In the genomic region with DNA sequence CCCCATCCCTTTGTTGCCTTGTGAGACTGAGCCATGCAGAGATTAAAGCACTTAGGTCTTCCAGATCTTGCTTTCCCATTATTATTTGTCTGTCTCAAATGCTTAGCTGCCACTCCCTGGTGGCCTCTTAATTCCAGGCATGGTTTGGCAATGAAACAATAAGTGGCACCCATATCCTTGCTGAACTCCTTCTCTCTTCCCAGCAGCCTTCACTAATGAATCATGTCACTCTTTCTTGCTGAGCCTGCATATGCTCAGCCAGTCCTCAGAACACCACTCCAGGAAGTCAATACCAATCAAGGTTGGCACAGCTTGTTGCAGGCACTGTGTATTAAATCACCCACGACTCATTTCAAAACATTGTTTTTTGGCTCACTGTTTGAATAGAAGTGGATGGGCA, we compare ENCODE assay signal across 22 mouse cellular contexts.
DNase-seq lines count a peak whose midpoint lies in the region; ATAC-seq lines count a peak whose summit lies in the region.
"Had no signal": no experiment of that assay in that cellular context is flagged by ENCODE, and none has a peak within 500 bp of the region (broad histone marks: within the 10 kb centered on the region; RNA-seq: fewer than 3 reads in every experiment).

No protein-coding gene starts in this region.

- H3K4me2 ChIP-seq in forebrain, embryonic 14.5 days (ENCODE audit: low read length), result no peak overlapping the region
- H3K4me2 ChIP-seq in neural tube, embryonic 11.5 days (ENCODE audit: low read depth), result no peak overlapping the region
- H3K4me2 ChIP-seq in forebrain, embryonic 16.5 days (ENCODE audit: low read length), result no peak overlapping the region
- H3K4me2 ChIP-seq: heart, embryonic 11.5 days; intestine, embryonic 15.5 days; liver, embryonic 11.5 days; lung, embryonic 15.5 days; stomach, embryonic 15.5 days had no signal

- DNase-seq in forebrain, embryonic 14.5 days (ENCODE audit: low spot score), result peak; percentile 43
- no peak for DNase-seq in forebrain, embryonic 10.5 days (ENCODE audit: extremely low spot score, low spot score)
- no peak for DNase-seq in neural tube, embryonic 11.5 days (ENCODE audit: low spot score)
- DNase-seq in neural tube, embryonic 10.5 days (ENCODE audit: extremely low spot score, low spot score), result no peak
- peak; percentile 59 for DNase-seq in retina, postnatal 1 day
- no peak for DNase-seq in layer of hippocampus, adult 9-10 months (ENCODE audit: low spot score)
- no peak for DNase-seq in urinary bladder, postnatal 4 days (ENCODE audit: low spot score in 2 of 2)
- DNase-seq: adrenal gland, adult 2 months; B cell, adult 2 months; cerebellum, adult 11 months; cerebellum, postnatal 25 days; gastrocnemius, postnatal 36 days; spleen, adult 18-20 months; thymus, adult 2 months had no signal

- no peaks in the 10 kb centered on the region for H3K4me1 ChIP-seq in forebrain, embryonic 14.5 days (ENCODE audit: control insufficient read depth, insufficient read depth, low read length)
- no peaks in the 10 kb centered on the region for H3K4me1 ChIP-seq in forebrain, embryonic 10.5 days
- H3K4me1 ChIP-seq in neural tube, embryonic 11.5 days (ENCODE audit: control insufficient read depth, insufficient read depth, low read length), result no peaks in the 10 kb centered on the region
- H3K4me1 ChIP-seq in forebrain, embryonic 16.5 days (replicated peaks; ENCODE audit: control insufficient read depth, insufficient read depth, low read length), result 0 out of 2 replicates have a peak, but pooled peaks cover 2% of the 10 kb centered on the region
- H3K4me1 ChIP-seq: intestine, embryonic 15.5 days; limb, embryonic 10.5 days; lung, embryonic 15.5 days; stomach, embryonic 15.5 days had no signal

- H3K36me3 ChIP-seq in forebrain, embryonic 14.5 days (ENCODE audit: control insufficient read depth, insufficient read depth, low read length), result no peaks in the 10 kb centered on the region
- H3K36me3 ChIP-seq in forebrain, embryonic 10.5 days (replicated peaks), result no peaks in the 10 kb centered on the region
- H3K36me3 ChIP-seq in neural tube, embryonic 11.5 days (ENCODE audit: control insufficient read depth, insufficient read depth, low read length), result no peaks in the 10 kb centered on the region
- H3K36me3 ChIP-seq in forebrain, embryonic 16.5 days (ENCODE audit: control insufficient read depth, insufficient read depth), result no peaks in the 10 kb centered on the region
- H3K36me3 ChIP-seq: intestine, embryonic 15.5 days; limb, embryonic 10.5 days; lung, embryonic 15.5 days; stomach, embryonic 15.5 days had no signal

- no peak overlapping the region for H3K27ac ChIP-seq in forebrain, embryonic 14.5 days (ENCODE audit: low read depth, low read length)
- no peak overlapping the region for H3K27ac ChIP-seq in forebrain, embryonic 10.5 days
- H3K27ac ChIP-seq in neural tube, embryonic 11.5 days (ENCODE audit: low read depth, low read length), result no peak overlapping the region
- no peak overlapping the region for H3K27ac ChIP-seq in forebrain, embryonic 16.5 days (ENCODE audit: low read length)
- H3K27ac ChIP-seq: intestine, embryonic 15.5 days; limb, embryonic 10.5 days; lung, embryonic 15.5 days; stomach, embryonic 15.5 days had no signal

- H3K4me3 ChIP-seq in forebrain, embryonic 14.5 days (ENCODE audit: low read depth, low read length), result no peak overlapping the region
- H3K4me3 ChIP-seq in forebrain, embryonic 10.5 days, result no peak overlapping the region
- no peak overlapping the region for H3K4me3 ChIP-seq in neural tube, embryonic 11.5 days (ENCODE audit: low read depth, low read length)
- H3K4me3 ChIP-seq in forebrain, embryonic 16.5 days (replicated peaks; ENCODE audit: low read length), result no peak overlapping the region
- H3K4me3 ChIP-seq: erythroblast, embryonic 14.5 days; intestine, embryonic 15.5 days; limb, embryonic 10.5 days; lung, embryonic 15.5 days; stomach, embryonic 15.5 days had no signal

- no peaks in the 10 kb centered on the region for H3K27me3 ChIP-seq in forebrain, embryonic 14.5 days (replicated peaks; ENCODE audit: control insufficient read depth, insufficient read depth, low read length)
- no peaks in the 10 kb centered on the region for H3K27me3 ChIP-seq in forebrain, embryonic 10.5 days (ENCODE audit: poor library complexity, severe bottlenecking)
- no peaks in the 10 kb centered on the region for H3K27me3 ChIP-seq in neural tube, embryonic 11.5 days (ENCODE audit: control insufficient read depth, insufficient read depth, low read length)
- no peaks in the 10 kb centered on the region for H3K27me3 ChIP-seq in forebrain, embryonic 16.5 days (replicated peaks; ENCODE audit: control insufficient read depth, insufficient read depth, low read length)
- H3K27me3 ChIP-seq: intestine, embryonic 15.5 days; lung, embryonic 15.5 days; stomach, embryonic 15.5 days had no signal

- no peak overlapping the region for H3K9ac ChIP-seq in forebrain, embryonic 14.5 days (ENCODE audit: low read length)
- H3K9ac ChIP-seq in neural tube, embryonic 11.5 days (ENCODE audit: low read length), result no peak overlapping the region
- no peak overlapping the region for H3K9ac ChIP-seq in forebrain, embryonic 16.5 days (replicated peaks; ENCODE audit: low read depth, low read length)
- H3K9ac ChIP-seq: intestine, embryonic 15.5 days; lung, embryonic 15.5 days; stomach, embryonic 15.5 days had no signal

- ATAC-seq in forebrain, embryonic 14.5 days, result peak; percentile 37; the same call in 1 of the 2 replicates
- 0 out of 2 replicates have a peak, but pooled peaks have one; percentile 45 for ATAC-seq in neural tube, embryonic 11.5 days (ENCODE audit: insufficient read depth, low FRiP score, low TSS enrichment)
- peak; percentile 70 for ATAC-seq in forebrain, embryonic 16.5 days
- ATAC-seq: intestine, embryonic 15.5 days had no signal

- no peaks in the 10 kb centered on the region for H3K9me3 ChIP-seq in forebrain, embryonic 14.5 days (replicated peaks; ENCODE audit: control insufficient read depth, low read length)
- no peaks in the 10 kb centered on the region for H3K9me3 ChIP-seq in forebrain, embryonic 10.5 days
- no peaks in the 10 kb centered on the region for H3K9me3 ChIP-seq in neural tube, embryonic 11.5 days (ENCODE audit: control insufficient read depth, low read length)
- no peaks in the 10 kb centered on the region for H3K9me3 ChIP-seq in forebrain, embryonic 16.5 days (ENCODE audit: control insufficient read depth, low read length)
- H3K9me3 ChIP-seq: intestine, embryonic 15.5 days; limb, embryonic 10.5 days; lung, embryonic 15.5 days; stomach, embryonic 15.5 days had no signal

- WGBS in forebrain, embryonic 14.5 days, result 20% methylated on average over 1 of the region's 1 CpGs
- WGBS in forebrain, embryonic 10.5 days, result 25% methylated on average over 1 of the region's 1 CpGs
- WGBS in neural tube, embryonic 11.5 days, result 56% methylated on average over 1 of the region's 1 CpGs
- 13% methylated on average over 1 of the region's 1 CpGs for WGBS in forebrain, embryonic 16.5 days

Comparison
In these comparisons a context has a peak if more than half of its experiments do, and no peak if none do; other contexts are left out.
1. DNase-seq: peak in forebrain, embryonic 14.5 days (single experiment) and retina, postnatal 1 day (single experiment); none in forebrain, embryonic 10.5 days (single experiment), neural tube, embryonic 11.5 days (single experiment), neural tube, embryonic 10.5 days (single experiment), layer of hippocampus, adult 9-10 months (single experiment) and urinary bladder, postnatal 4 days (0 of 2).
2. Peak in every context shown above with its lines, with median percentiles within 50 percentile points of each other: ATAC-seq.